7 mouse cellular contexts compared by ENCODE assay signal in genomic region chr5:103759489-103760424, GRCm38 (mm10).
A peak's percentile ranks its signal among the peaks of the same experiment; 100 is the strongest.
DNase-seq lines count a peak whose midpoint lies in the region; ATAC-seq lines count a peak whose summit lies in the region.

No protein-coding gene starts in this region.

- 37% methylated on average over 14 of the region's 14 CpGs for WGBS in forebrain, embryonic 11.5 days
- 37% methylated on average over 14 of the region's 14 CpGs for WGBS in kidney, embryonic 16.5 days

- H3K4me2 ChIP-seq in forebrain, embryonic 11.5 days (ENCODE audit: low read depth, low read length, severe bottlenecking), result peak overlapping the region; percentile 60
- H3K4me2 ChIP-seq in kidney, embryonic 16.5 days (replicated peaks; ENCODE audit: low read depth, low read length), result peak overlapping the region; percentile 87

- H3K9ac ChIP-seq in forebrain, embryonic 11.5 days (ENCODE audit: low read length), result peak overlapping the region; percentile 47
- H3K9ac ChIP-seq in kidney, embryonic 16.5 days (replicated peaks; ENCODE audit: low read length), result peak overlapping the region; percentile 70

- H3K36me3 ChIP-seq in forebrain, embryonic 11.5 days (ENCODE audit: control insufficient read depth, insufficient read depth, low read length), result no peaks in the 10 kb centered on the region
- H3K36me3 ChIP-seq in kidney, embryonic 16.5 days (ENCODE audit: insufficient read depth, low read length), result no peaks in the 10 kb centered on the region

- H3K27me3 ChIP-seq in forebrain, embryonic 11.5 days (ENCODE audit: control insufficient read depth, insufficient read depth, low read length), result no peaks in the 10 kb centered on the region
- no peaks in the 10 kb centered on the region for H3K27me3 ChIP-seq in kidney, embryonic 16.5 days (ENCODE audit: insufficient read depth, low read length)

- peak; percentile 33; the same call in 1 of the 2 replicates for ATAC-seq in forebrain, embryonic 11.5 days (replicated peaks; ENCODE audit: low FRiP score)
- peak; percentile 37; the same call in 1 of the 2 replicates for ATAC-seq in kidney, embryonic 16.5 days (ENCODE audit: low FRiP score, low TSS enrichment)

- H3K4me3 ChIP-seq in forebrain, embryonic 11.5 days (ENCODE audit: low read depth, low read length), result peak overlapping the region; percentile 20
- peak overlapping the region; percentile 50 for H3K4me3 ChIP-seq in kidney, embryonic 16.5 days (ENCODE audit: low read length)

- DNase-seq in thymus, adult 18-20 months, result peak; percentile 36 to 65
- DNase-seq in thymus, postnatal 0 days (ENCODE audit: low spot score), result no peak
- no peak for DNase-seq in forebrain, embryonic 11.5 days (ENCODE audit: low spot score)
- peak; percentile 45 for DNase-seq in neural tube, embryonic 10.5 days (ENCODE audit: extremely low spot score, low spot score)
- no peak for DNase-seq in ovary, adult 18-20 months (ENCODE audit: low spot score)
- no peak for DNase-seq in cerebellum, postnatal 36 days

- H3K27ac ChIP-seq in forebrain, embryonic 11.5 days (ENCODE audit: low read depth, low read length), result no peak overlapping the region
- peak overlapping the region; percentile 91 for H3K27ac ChIP-seq in kidney, embryonic 16.5 days (ENCODE audit: low read length)

- no peaks in the 10 kb centered on the region for H3K9me3 ChIP-seq in forebrain, embryonic 11.5 days (ENCODE audit: control insufficient read depth, low read length)
- no peaks in the 10 kb centered on the region; the same call in 1 of the 2 replicates for H3K9me3 ChIP-seq in kidney, embryonic 16.5 days (ENCODE audit: low read length)

- H3K4me1 ChIP-seq in forebrain, embryonic 11.5 days (replicated peaks; ENCODE audit: control insufficient read depth, insufficient read depth, low read length), result peaks cover 9% of the 10 kb centered on the region; the same call in 1 of the 2 replicates
- peaks cover 49% of the 10 kb centered on the region for H3K4me1 ChIP-seq in kidney, embryonic 16.5 days (ENCODE audit: insufficient read depth, low read length)

Comparison
In these comparisons a context has a peak if more than half of its experiments do, and no peak if none do; other contexts are left out.
1. DNase-seq: peak in thymus, adult 18-20 months (2 of 2) and neural tube, embryonic 10.5 days (single experiment); none in thymus, postnatal 0 days (single experiment), forebrain, embryonic 11.5 days (single experiment), ovary, adult 18-20 months (single experiment) and cerebellum, postnatal 36 days (0 of 2).